8 mouse cellular contexts compared by ENCODE assay signal in genomic region chr12:105963012-105963572, GRCm38 (mm10). TPM values are rescaled to one million over a fixed set of nuclear protein-coding genes. Genes with fewer than 3 reads are reported as not detected.
A peak's percentile ranks its signal among the peaks of the same experiment; 100 is the strongest.
DNase-seq lines count a peak whose midpoint lies in the region; ATAC-seq lines count a peak whose summit lies in the region.

No protein-coding gene starts in this region.

- H3K9ac ChIP-seq in hindbrain, embryonic 11.5 days (ENCODE audit: low read depth, low read length), result peak overlapping the region; percentile 50
- peak overlapping the region; percentile 37; the same call in 1 of the 2 replicates for H3K9ac ChIP-seq in liver, embryonic 15.5 days
- H3K9ac ChIP-seq in neural tube, embryonic 12.5 days, result peak overlapping the region; percentile 51

- H3K27me3 ChIP-seq in hindbrain, embryonic 11.5 days (ENCODE audit: control insufficient read depth, insufficient read depth, low read length), result peaks cover 4% of the 10 kb centered on the region
- peaks cover 91% of the 10 kb centered on the region for H3K27me3 ChIP-seq in liver, embryonic 15.5 days
- H3K27me3 ChIP-seq in neural tube, embryonic 12.5 days (replicated peaks), result no peaks in the 10 kb centered on the region

- peak overlapping the region; percentile 32 for H3K4me3 ChIP-seq in hindbrain, embryonic 11.5 days (ENCODE audit: low read depth, low read length)
- H3K4me3 ChIP-seq in liver, embryonic 15.5 days (replicated peaks), result peak overlapping the region; percentile 65
- peak overlapping the region; percentile 35 for H3K4me3 ChIP-seq in neural tube, embryonic 12.5 days

- no peak overlapping the region for H3K27ac ChIP-seq in hindbrain, embryonic 11.5 days (ENCODE audit: low read depth, low read length)
- no peak overlapping the region for H3K27ac ChIP-seq in liver, embryonic 15.5 days (replicated peaks)
- no peak overlapping the region for H3K27ac ChIP-seq in neural tube, embryonic 12.5 days

- peak; percentile 47 for DNase-seq in adrenal gland, postnatal 10 days
- no peak for DNase-seq in adrenal gland, adult 8-10 months
- peak; percentile 11 to 22 for DNase-seq in urinary bladder, postnatal 36 days (ENCODE audit: low spot score in 2 of 2)
- no peak for DNase-seq in urinary bladder, postnatal 10 days (ENCODE audit: low spot score)
- DNase-seq in hindbrain, embryonic 11.5 days (ENCODE audit: low spot score), result no peak
- no peak for DNase-seq in frontal cortex, postnatal 10 days (ENCODE audit: low spot score in 2 of 2)

- WGBS in hindbrain, embryonic 11.5 days, result 5% methylated on average over 30 of the region's 30 CpGs
- WGBS in liver, embryonic 15.5 days (ENCODE audit: insufficient replicate concordance), result 4% methylated on average over 30 of the region's 30 CpGs
- 3% methylated on average over 30 of the region's 30 CpGs for WGBS in neural tube, embryonic 12.5 days

- H3K4me2 ChIP-seq in hindbrain, embryonic 11.5 days (replicated peaks; ENCODE audit: low read depth, low read length), result peak overlapping the region; percentile 50
- peak overlapping the region; percentile 86 for H3K4me2 ChIP-seq in liver, embryonic 15.5 days
- peak overlapping the region; percentile 88 for H3K4me2 ChIP-seq in neural tube, embryonic 12.5 days (replicated peaks)

- no peaks in the 10 kb centered on the region for H3K36me3 ChIP-seq in hindbrain, embryonic 11.5 days (ENCODE audit: control insufficient read depth, insufficient read depth, low read length)
- H3K36me3 ChIP-seq in liver, embryonic 15.5 days (replicated peaks), result no peaks in the 10 kb centered on the region
- no peaks in the 10 kb centered on the region for H3K36me3 ChIP-seq in neural tube, embryonic 12.5 days

- no peaks in the 10 kb centered on the region for H3K9me3 ChIP-seq in hindbrain, embryonic 11.5 days (ENCODE audit: control insufficient read depth, low read length)
- H3K9me3 ChIP-seq in liver, embryonic 15.5 days (replicated peaks), result no peaks in the 10 kb centered on the region
- H3K9me3 ChIP-seq in neural tube, embryonic 12.5 days, result no peaks in the 10 kb centered on the region

- ATAC-seq in hindbrain, embryonic 11.5 days (ENCODE audit: low FRiP score), result peak; percentile 62
- ATAC-seq in liver, embryonic 15.5 days (ENCODE audit: insufficient read depth), result peak; percentile 49
- peak; percentile 34 for ATAC-seq in neural tube, embryonic 12.5 days (ENCODE audit: low FRiP score, low read depth)

- H3K4me1 ChIP-seq in hindbrain, embryonic 11.5 days (replicated peaks; ENCODE audit: control insufficient read depth, insufficient read depth, low read length), result peaks cover 7% of the 10 kb centered on the region; the same call in 1 of the 2 replicates
- H3K4me1 ChIP-seq in liver, embryonic 15.5 days (replicated peaks), result peaks cover 24% of the 10 kb centered on the region
- H3K4me1 ChIP-seq in neural tube, embryonic 12.5 days, result peaks cover 27% of the 10 kb centered on the region; the same call in 1 of the 2 replicates

RNA-seq across cellular contexts. Expression of gene Vrk1, which starts 46.9 kb away (rescaled TPM):
- total RNA-seq in adrenal gland, postnatal 10 days (2021), result 10 to 100 TPM; 23.3 to 25.1 TPM
- 10 to 100 TPM; 16.4 to 18.0 (median 17.4) TPM for total RNA-seq in adrenal gland, adult 8-10 months (2022)
- polyA plus RNA-seq in hindbrain, embryonic 11.5 days (2014; fragmentation: Nextera tagmentation; extraction: Ambion mirVana), result 90.3 and 92.3 TPM in 2 replicates
- polyA plus RNA-seq in liver, embryonic 15.5 days (2015; fragmentation: Nextera tagmentation; extraction: Ambion mirVana), result 77.5 and 87.2 TPM in 2 replicates
- 59.7 and 61.5 TPM in 2 replicates for polyA plus RNA-seq in neural tube, embryonic 12.5 days (2016; fragmentation: Nextera tagmentation; extraction: Ambion mirVana)

Comparison
In these comparisons a context has a peak if more than half of its experiments do, and no peak if none do; other contexts are left out.
1. DNase-seq: peak in adrenal gland, postnatal 10 days (single experiment) and urinary bladder, postnatal 36 days (2 of 2); none in adrenal gland, adult 8-10 months (single experiment), urinary bladder, postnatal 10 days (single experiment), hindbrain, embryonic 11.5 days (single experiment) and frontal cortex, postnatal 10 days (0 of 2).
2. Peak in every context shown above with its lines, with median percentiles within 50 percentile points of each other: ATAC-seq, H3K4me2 ChIP-seq, H3K4me3 ChIP-seq and H3K9ac ChIP-seq.